Comparison of ENCODE assay signal across 25 mouse cellular contexts in the genomic region with DNA sequence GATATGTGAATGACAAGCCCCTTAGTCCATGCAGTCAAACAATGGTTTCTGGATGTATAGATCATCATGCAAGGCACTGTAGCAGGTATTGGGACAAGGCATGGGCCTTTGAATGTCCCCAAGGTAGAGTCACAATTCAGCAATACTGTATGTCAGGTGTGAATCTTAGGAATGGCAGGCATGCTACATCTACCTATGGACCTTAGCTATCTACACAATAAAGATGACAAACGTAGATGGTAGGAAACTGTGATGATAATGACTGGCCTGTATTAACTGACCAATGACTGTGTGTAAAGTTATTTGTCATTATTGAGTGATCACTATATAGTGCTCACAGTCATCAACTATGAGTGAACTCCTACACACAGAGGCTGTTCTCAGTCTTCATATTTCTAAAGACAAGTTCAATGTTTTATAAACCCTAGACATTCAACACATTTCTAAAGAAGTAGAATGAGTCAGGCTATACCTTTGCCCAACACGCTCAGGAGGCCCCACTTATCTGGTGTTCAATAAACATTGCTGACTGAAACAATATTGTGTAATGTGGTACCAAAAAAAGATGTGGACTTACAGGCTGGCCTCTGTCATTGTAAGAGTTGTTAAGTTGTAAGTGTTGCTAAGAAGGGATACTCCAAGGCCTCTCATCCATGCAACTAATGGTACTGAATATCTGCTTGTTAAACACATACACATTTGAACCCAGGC.
DNase-seq lines count a peak whose midpoint lies in the region; ATAC-seq and TF ChIP-seq lines count a peak whose summit lies in the region.
"Had no signal": no experiment of that assay in that cellular context is flagged by ENCODE, and none has a peak within 500 bp of the region (broad histone marks: within the 10 kb centered on the region; RNA-seq: fewer than 3 reads in every experiment).

No protein-coding gene starts in this region.

- WGBS in liver, embryonic 16.5 days (ENCODE audit: insufficient replicate concordance), result 40% methylated on average over 2 of the region's 2 CpGs
- 48% methylated on average over 2 of the region's 2 CpGs for WGBS in liver, embryonic 12.5 days (ENCODE audit: insufficient replicate concordance)
- WGBS in intestine, embryonic 15.5 days, result 55% methylated on average over 2 of the region's 2 CpGs
- 78% methylated on average over 2 of the region's 2 CpGs for WGBS in stomach, embryonic 14.5 days
- WGBS in stomach, postnatal 0 days, result 56% methylated on average over 2 of the region's 2 CpGs
- WGBS in forebrain, embryonic 11.5 days, result 86% methylated on average over 2 of the region's 2 CpGs

- H3K9ac ChIP-seq in liver, embryonic 16.5 days (ENCODE audit: low read depth, low read length), result no peak overlapping the region
- no peak overlapping the region for H3K9ac ChIP-seq in liver, embryonic 12.5 days
- no peak overlapping the region for H3K9ac ChIP-seq in intestine, embryonic 15.5 days
- H3K9ac ChIP-seq in stomach, embryonic 14.5 days (replicated peaks; ENCODE audit: low read depth, low read length), result no peak overlapping the region
- no peak overlapping the region for H3K9ac ChIP-seq in stomach, postnatal 0 days (ENCODE audit: low read length)
- H3K9ac ChIP-seq in forebrain, embryonic 11.5 days (ENCODE audit: low read length), result no peak overlapping the region
- H3K9ac ChIP-seq: embryonic facial prominence, embryonic 12.5 days; embryonic facial prominence, embryonic 15.5 days; forebrain, embryonic 12.5 days; forebrain, embryonic 15.5 days; hindbrain, embryonic 12.5 days; hindbrain, embryonic 15.5 days had no signal

- H3K27ac ChIP-seq in liver, embryonic 16.5 days (ENCODE audit: low read length), result no peak overlapping the region
- no peak overlapping the region for H3K27ac ChIP-seq in liver, embryonic 12.5 days
- peak overlapping the region; percentile 49; the same call in 1 of the 2 replicates for H3K27ac ChIP-seq in intestine, embryonic 15.5 days
- H3K27ac ChIP-seq in stomach, embryonic 14.5 days (ENCODE audit: low read length), result peak overlapping the region; percentile 66; the same call in 1 of the 2 replicates
- peak overlapping the region; percentile 35; the same call in 1 of the 2 replicates for H3K27ac ChIP-seq in stomach, postnatal 0 days (replicated peaks)
- H3K27ac ChIP-seq in forebrain, embryonic 11.5 days (ENCODE audit: low read depth, low read length), result no peak overlapping the region
- H3K27ac ChIP-seq: embryonic facial prominence, embryonic 12.5 days; embryonic facial prominence, embryonic 15.5 days; forebrain, embryonic 12.5 days; forebrain, embryonic 15.5 days; heart, adult 2 months; heart, embryonic 10.5 days; hindbrain, embryonic 12.5 days; hindbrain, embryonic 15.5 days had no signal

- ATAC-seq in liver, embryonic 16.5 days (ENCODE audit: low read depth), result peak; percentile 51
- no peak for ATAC-seq in liver, embryonic 12.5 days
- peak; percentile 81 for ATAC-seq in intestine, embryonic 15.5 days
- no peak for ATAC-seq in stomach, embryonic 14.5 days (ENCODE audit: insufficient number of reproducible peaks, insufficient read depth, low FRiP score, low read depth)
- ATAC-seq in stomach, postnatal 0 days (ENCODE audit: low FRiP score, low TSS enrichment), result peak; percentile 76
- ATAC-seq in forebrain, embryonic 11.5 days (replicated peaks; ENCODE audit: low FRiP score), result no peak
- ATAC-seq: forebrain, embryonic 15.5 days; Patski had no signal

- no peaks in the 10 kb centered on the region for H3K9me3 ChIP-seq in liver, embryonic 16.5 days (replicated peaks; ENCODE audit: control insufficient read depth, low read length)
- no peaks in the 10 kb centered on the region for H3K9me3 ChIP-seq in liver, embryonic 12.5 days (replicated peaks)
- H3K9me3 ChIP-seq in intestine, embryonic 15.5 days, result no peaks in the 10 kb centered on the region
- no peaks in the 10 kb centered on the region for H3K9me3 ChIP-seq in stomach, embryonic 14.5 days (ENCODE audit: control insufficient read depth, low read depth, low read length)
- no peaks in the 10 kb centered on the region for H3K9me3 ChIP-seq in stomach, postnatal 0 days (ENCODE audit: control insufficient read depth, low read length)
- no peaks in the 10 kb centered on the region for H3K9me3 ChIP-seq in forebrain, embryonic 11.5 days (ENCODE audit: control insufficient read depth, low read length)
- H3K9me3 ChIP-seq: embryonic facial prominence, embryonic 12.5 days; embryonic facial prominence, embryonic 15.5 days; forebrain, embryonic 12.5 days; forebrain, embryonic 15.5 days; heart, embryonic 10.5 days; hindbrain, embryonic 12.5 days; hindbrain, embryonic 15.5 days had no signal

- TF ChIP-seq CTCF in stomach, postnatal 0 days (IDR thresholded peaks at IDR 0.05; ENCODE audit: low read depth), result no peak

- no peaks in the 10 kb centered on the region for H3K27me3 ChIP-seq in liver, embryonic 16.5 days (ENCODE audit: control insufficient read depth, insufficient read depth, low read depth, low read length)
- no peaks in the 10 kb centered on the region for H3K27me3 ChIP-seq in liver, embryonic 12.5 days (replicated peaks)
- no peaks in the 10 kb centered on the region for H3K27me3 ChIP-seq in intestine, embryonic 15.5 days (replicated peaks)
- H3K27me3 ChIP-seq in stomach, embryonic 14.5 days (ENCODE audit: control insufficient read depth, insufficient read depth, low read length), result no peaks in the 10 kb centered on the region
- H3K27me3 ChIP-seq in stomach, postnatal 0 days (ENCODE audit: control insufficient read depth, insufficient read depth, low read length), result no peaks in the 10 kb centered on the region
- no peaks in the 10 kb centered on the region for H3K27me3 ChIP-seq in forebrain, embryonic 11.5 days (ENCODE audit: control insufficient read depth, insufficient read depth, low read length)
- H3K27me3 ChIP-seq: CH12.LX; embryonic facial prominence, embryonic 12.5 days; embryonic facial prominence, embryonic 15.5 days; forebrain, embryonic 12.5 days; forebrain, embryonic 15.5 days; hindbrain, embryonic 12.5 days; hindbrain, embryonic 15.5 days; Patski had no signal

- H3K4me1 ChIP-seq in liver, embryonic 16.5 days (ENCODE audit: control insufficient read depth, low read depth, low read length), result no peaks in the 10 kb centered on the region; the same call in 1 of the 2 replicates
- no peaks in the 10 kb centered on the region for H3K4me1 ChIP-seq in liver, embryonic 12.5 days
- H3K4me1 ChIP-seq in intestine, embryonic 15.5 days (replicated peaks), result peaks cover 7% of the 10 kb centered on the region; the same call in 1 of the 2 replicates
- 0 out of 2 replicates have a peak, but pooled peaks cover 2% of the 10 kb centered on the region for H3K4me1 ChIP-seq in stomach, embryonic 14.5 days (ENCODE audit: control insufficient read depth, insufficient read depth, low read length)
- H3K4me1 ChIP-seq in stomach, postnatal 0 days (replicated peaks; ENCODE audit: control insufficient read depth, insufficient read depth), result no peaks in the 10 kb centered on the region
- H3K4me1 ChIP-seq in forebrain, embryonic 11.5 days (replicated peaks; ENCODE audit: control insufficient read depth, insufficient read depth, low read length), result no peaks in the 10 kb centered on the region
- H3K4me1 ChIP-seq: embryonic facial prominence, embryonic 15.5 days; forebrain, embryonic 12.5 days; forebrain, embryonic 15.5 days; hindbrain, embryonic 12.5 days; hindbrain, embryonic 15.5 days had no signal

- H3K4me2 ChIP-seq in liver, embryonic 16.5 days (ENCODE audit: low read depth, low read length), result no peak overlapping the region
- H3K4me2 ChIP-seq in liver, embryonic 12.5 days, result no peak overlapping the region
- H3K4me2 ChIP-seq in intestine, embryonic 15.5 days (replicated peaks), result no peak overlapping the region
- H3K4me2 ChIP-seq in stomach, embryonic 14.5 days (replicated peaks; ENCODE audit: low read depth, low read length), result no peak overlapping the region
- H3K4me2 ChIP-seq in stomach, postnatal 0 days (replicated peaks; ENCODE audit: low read depth), result no peak overlapping the region
- no peak overlapping the region for H3K4me2 ChIP-seq in forebrain, embryonic 11.5 days (ENCODE audit: low read depth, low read length, severe bottlenecking)
- H3K4me2 ChIP-seq: embryonic facial prominence, embryonic 12.5 days; embryonic facial prominence, embryonic 15.5 days; forebrain, embryonic 12.5 days; forebrain, embryonic 15.5 days; hindbrain, embryonic 12.5 days; hindbrain, embryonic 15.5 days had no signal

- no peak for DNase-seq in stomach, postnatal 0 days (ENCODE audit: low spot score)
- DNase-seq in layer of hippocampus, adult 11-12 months (ENCODE audit: low spot score), result no peak
- no peak for DNase-seq in forebrain, embryonic 11.5 days (ENCODE audit: low spot score)
- DNase-seq: adrenal gland, postnatal 10 days; adrenal gland, postnatal 36 days; B cell, adult 2 months; cerebellum, adult 2 months; cerebellum, adult 9-11 months; cerebellum, postnatal 25 days; gastrocnemius, postnatal 25 days; heart, adult 2 months had no signal

- H3K36me3 ChIP-seq in liver, embryonic 16.5 days (ENCODE audit: control insufficient read depth, insufficient read depth), result peaks cover 7% of the 10 kb centered on the region
- H3K36me3 ChIP-seq in liver, embryonic 12.5 days, result peaks cover 36% of the 10 kb centered on the region
- peaks cover 5% of the 10 kb centered on the region for H3K36me3 ChIP-seq in intestine, embryonic 15.5 days
- peaks cover 26% of the 10 kb centered on the region; the same call in 1 of the 2 replicates for H3K36me3 ChIP-seq in stomach, embryonic 14.5 days (ENCODE audit: control insufficient read depth, insufficient read depth, low read length)
- H3K36me3 ChIP-seq in stomach, postnatal 0 days (ENCODE audit: control insufficient read depth, insufficient read depth, low read length), result peaks cover 5% of the 10 kb centered on the region
- H3K36me3 ChIP-seq in forebrain, embryonic 11.5 days (ENCODE audit: control insufficient read depth, insufficient read depth, low read length), result no peaks in the 10 kb centered on the region
- H3K36me3 ChIP-seq: G1E; hindbrain, embryonic 15.5 days had no signal

- H3K4me3 ChIP-seq in liver, embryonic 16.5 days (ENCODE audit: low read depth, low read length), result no peak overlapping the region
- H3K4me3 ChIP-seq in liver, embryonic 12.5 days, result no peak overlapping the region
- H3K4me3 ChIP-seq in intestine, embryonic 15.5 days (replicated peaks), result no peak overlapping the region
- no peak overlapping the region for H3K4me3 ChIP-seq in stomach, embryonic 14.5 days (ENCODE audit: low read depth, low read length)
- H3K4me3 ChIP-seq in stomach, postnatal 0 days (ENCODE audit: low read depth, low read length), result no peak overlapping the region
- H3K4me3 ChIP-seq in forebrain, embryonic 11.5 days (ENCODE audit: low read depth, low read length), result no peak overlapping the region
- H3K4me3 ChIP-seq: embryonic facial prominence, embryonic 12.5 days; embryonic facial prominence, embryonic 15.5 days; forebrain, embryonic 12.5 days; forebrain, embryonic 15.5 days; heart, adult 2 months; heart, embryonic 10.5 days; hindbrain, embryonic 12.5 days; hindbrain, embryonic 15.5 days had no signal

- no peak for TF ChIP-seq EP300 in stomach, postnatal 0 days (optimal IDR thresholded peaks at IDR 0.05)

Comparison
In these comparisons a context has a peak if more than half of its experiments do, and no peak if none do; other contexts are left out.
1. ATAC-seq: peak in liver, embryonic 16.5 days (single experiment), intestine, embryonic 15.5 days (single experiment) and stomach, postnatal 0 days (single experiment); none in liver, embryonic 12.5 days (single experiment), stomach, embryonic 14.5 days (single experiment) and forebrain, embryonic 11.5 days (single experiment).
2. H3K27ac ChIP-seq: peak in intestine, embryonic 15.5 days (single experiment), stomach, embryonic 14.5 days (single experiment) and stomach, postnatal 0 days (single experiment); none in liver, embryonic 16.5 days (single experiment), liver, embryonic 12.5 days (single experiment) and forebrain, embryonic 11.5 days (single experiment).